Mouse (Mus musculus) gastrocnemius, adult 18-20 months (tissue): ENCODE measurements at regions not wholly inside any gene's neighbourhood (a gene's known extent, or its start where the extent isn't known, plus 50 kb on each side); places are given as distances from the start of the nearest gene placed in this dataset.

Experiments
- DNase-seq: peaks from one replicate; pipeline ENCODE4 v3.0.0; 2021; ENCODE audit warnings: low spot score

DNA sequence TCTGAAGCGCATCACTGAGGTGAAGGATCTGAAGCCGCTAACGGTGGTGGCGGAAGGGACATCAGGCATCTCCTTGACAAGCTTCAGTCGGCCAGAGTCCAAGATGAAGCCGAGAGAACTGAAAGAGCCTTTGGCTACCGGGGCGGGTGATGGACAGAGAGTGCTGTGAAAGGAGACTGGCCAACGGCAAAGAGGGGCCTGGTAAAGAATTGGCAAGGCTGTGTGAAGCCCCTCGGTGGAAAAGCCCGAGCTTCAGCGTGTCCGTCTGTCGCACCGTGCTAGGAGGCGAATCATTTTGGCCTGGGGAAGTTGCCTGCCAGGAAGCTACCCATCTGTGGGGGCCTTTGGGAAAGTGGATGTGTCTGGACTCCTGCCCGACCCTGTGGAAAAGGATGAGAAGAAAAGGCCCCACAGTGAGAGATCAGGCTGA lies 74.6 kb upstream of the Ankrd55 start:
- no peak for DNase-seq

DNA sequence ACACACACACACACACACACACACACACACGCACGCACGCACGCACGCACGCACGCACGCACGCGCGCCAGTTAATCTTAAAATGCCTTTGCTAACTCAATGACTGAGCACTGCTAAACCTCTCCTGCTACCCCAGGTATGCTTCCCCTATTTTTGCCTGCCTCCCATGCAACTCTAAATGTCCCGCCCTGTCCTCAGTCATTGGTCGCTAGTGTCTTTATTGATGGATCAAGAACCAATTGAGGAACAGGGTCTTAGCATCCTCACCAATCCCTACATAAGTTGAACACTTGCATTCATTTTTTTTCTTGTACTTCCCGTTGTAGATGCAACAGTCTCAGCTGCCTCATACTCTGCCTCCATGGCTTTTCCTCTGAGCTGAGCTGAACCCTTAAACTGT lies 72.2 kb upstream of the Ankrd55 start:
- DNase-seq: no peak

DNA sequence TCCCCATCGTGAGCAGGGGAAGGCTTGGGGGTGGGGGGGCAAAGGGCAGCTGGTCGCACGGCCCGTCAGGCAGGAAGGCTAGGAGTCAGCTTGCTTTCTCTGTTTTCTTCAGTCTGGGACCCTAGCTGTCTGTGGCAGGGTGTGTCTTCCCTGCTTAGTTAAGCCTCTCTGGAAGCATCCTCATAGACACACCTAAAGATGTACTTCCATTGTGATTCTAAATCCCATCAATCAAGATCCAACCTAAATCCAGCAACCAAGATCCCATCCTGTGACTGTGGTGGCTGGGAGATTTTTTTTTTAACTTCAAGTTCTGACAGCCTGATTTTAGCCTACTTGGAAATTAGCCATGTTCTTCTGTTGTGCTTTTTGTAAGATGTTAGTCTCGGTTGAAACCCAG lies 69.9 kb upstream of the Ankrd55 start:
- no peak for DNase-seq

DNA sequence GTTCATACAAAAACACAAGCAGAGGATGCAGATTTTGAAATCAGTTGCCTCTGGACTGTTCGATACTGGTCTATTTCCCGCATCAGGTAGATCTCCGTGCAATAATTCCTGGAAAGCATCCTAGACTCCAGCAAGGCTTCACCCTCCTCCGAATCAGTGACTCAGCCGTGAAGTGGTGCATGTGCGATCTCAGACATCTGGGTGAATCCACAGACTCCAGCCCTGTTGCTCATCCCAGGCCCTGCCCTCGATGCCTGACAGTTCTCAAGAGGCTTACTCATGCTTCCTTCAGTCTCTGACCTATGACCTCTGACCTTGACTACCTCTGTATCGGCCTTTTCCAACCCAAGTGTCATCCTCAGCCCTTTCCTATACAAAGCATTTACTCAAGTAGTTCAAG lies 68.1 kb upstream of the Ankrd55 start:
- DNase-seq: no peak

DNA sequence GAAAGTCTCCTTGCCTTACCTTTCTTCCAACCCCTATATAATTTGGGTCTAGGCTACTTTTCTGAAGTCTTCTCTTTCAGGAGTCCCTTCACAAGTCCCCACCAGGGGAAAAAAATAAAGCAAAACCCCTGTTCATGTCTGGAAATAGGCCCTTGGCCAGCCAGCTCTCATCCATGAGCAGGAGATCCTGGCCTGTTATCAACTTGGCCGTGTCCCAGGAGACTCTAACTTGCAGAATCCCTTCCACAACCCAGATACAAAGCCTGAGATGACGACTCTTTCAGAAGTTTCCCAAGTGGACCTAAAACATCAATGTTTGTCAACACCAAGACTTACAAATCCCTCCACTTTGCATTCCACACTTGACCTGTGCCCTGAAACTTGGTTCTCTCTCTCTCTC lies 64.6 kb upstream of the Ankrd55 start:
- DNase-seq: no peak

DNA sequence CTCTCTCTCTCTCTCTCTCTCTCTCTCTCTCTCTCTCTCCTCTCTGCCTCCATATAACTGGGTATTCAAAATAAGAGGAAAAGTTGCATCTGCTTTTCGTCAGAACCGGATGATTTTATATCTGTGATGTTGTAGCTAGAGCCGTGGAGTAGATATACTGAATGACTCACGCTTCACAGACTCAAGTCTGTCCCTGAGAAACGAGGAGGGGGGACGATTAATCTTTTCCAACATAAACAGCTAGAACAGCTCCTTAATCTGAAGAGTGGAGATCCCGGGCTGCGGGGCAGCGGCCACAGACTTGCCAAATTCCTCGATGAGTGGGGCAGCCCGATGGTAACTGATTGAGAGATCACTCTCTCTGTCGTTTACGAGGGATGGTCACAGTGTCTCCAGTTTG lies 60.5 kb upstream of the Ankrd55 start:
- DNase-seq: no peak

DNA sequence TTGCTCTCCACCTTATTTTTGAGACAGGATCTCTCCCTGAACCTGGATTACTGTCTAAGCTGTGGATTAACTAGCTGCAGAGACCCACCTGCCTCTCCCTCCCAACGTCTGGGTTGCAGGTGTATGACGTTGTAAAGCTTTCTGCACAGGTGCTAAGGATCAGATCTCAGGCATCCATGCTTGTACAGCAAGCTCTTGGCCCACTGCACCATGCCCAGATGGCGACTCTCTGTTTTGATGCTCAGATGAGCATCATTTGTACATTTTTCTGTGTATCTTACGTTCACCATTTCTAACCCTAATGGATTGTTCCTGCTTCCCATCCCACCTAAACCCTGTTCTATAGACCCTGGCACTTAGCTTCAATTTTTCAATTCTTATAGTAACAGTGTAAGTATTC lies 59.4 kb upstream of the Ankrd55 start:
- no peak for DNase-seq

DNA sequence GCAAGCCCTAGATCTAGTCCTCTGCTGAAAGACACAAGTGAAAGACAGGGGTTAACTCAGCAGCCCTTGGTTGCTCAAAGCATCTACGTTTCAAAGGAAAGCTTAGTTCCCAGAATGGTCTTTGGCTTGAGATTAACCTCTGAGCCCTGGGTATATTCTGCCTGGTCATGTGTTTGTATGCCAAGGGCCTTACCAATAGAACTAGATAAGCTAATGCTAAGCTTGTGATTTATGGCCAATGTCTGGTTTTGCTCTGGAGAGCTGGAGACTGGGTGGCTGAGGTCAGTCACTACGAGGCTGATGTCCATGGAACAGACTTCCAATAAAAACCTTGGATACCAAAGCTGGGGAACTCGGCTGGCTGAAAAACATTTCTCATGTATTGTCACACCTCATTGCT lies 58.1 kb upstream of the Ankrd55 start:
- DNase-seq: no peak

DNA sequence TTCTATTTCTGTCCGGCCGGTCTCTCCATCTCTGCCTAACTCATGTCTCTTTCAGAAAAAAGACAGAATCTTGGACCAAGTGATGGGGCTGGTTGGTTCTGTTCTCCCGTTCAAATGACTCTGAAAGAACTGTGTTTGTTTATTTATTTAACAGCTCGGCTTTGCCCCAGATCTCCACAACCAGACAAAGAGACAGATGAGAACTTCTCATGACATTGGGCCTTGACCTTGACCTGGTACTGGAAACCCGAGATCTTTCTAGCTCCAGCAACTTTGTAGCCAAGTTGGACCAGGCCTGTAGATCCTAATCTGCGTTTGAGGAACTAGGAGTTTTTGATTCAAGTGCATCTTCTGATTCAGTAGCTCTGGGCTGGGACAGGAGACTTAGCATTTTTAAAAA lies 53.6 kb upstream of the Ankrd55 start:
- DNase-seq: no peak

DNA sequence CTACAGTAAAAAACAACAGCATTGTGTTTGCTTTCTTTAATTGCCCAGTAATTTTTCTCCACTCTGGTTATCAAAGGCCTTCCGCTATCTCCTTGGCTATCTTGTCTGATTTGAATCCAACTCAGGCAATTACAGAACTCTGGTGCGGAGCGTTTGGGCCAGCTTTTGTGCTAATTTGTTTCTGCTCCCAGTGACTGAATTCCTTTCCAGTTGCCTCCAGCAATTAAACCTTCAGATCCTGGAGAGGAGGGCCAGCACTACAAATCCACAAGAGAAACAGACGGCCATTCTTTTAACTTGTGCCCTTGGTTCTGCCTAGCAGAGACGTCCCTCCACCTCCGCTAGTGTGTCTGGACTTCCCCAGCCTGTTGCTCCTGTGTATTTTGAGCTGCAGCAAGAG lies 51.3 kb upstream of the Ankrd55 start:
- no peak for DNase-seq

DNA sequence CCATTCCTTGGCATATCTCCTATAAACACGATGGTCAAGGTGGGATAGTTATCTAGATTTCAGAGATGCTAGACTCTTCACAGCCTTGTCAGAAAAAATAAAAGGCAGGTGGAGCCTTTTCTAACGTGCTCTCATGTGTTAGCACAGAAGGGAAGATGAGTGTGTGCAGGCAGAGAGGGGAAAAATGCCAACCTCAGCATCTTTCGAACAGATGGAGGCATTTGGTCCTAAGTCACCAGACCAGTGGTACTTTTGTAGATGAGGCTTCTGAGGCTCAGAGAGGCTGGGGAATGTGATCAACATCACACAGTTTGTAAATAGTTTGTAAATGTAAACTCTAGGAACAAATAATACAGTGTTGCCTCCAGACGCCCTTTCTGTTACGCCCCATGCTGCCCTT lies 50.9 kb upstream of the Ankrd55 start:
- no peak for DNase-seq

DNA sequence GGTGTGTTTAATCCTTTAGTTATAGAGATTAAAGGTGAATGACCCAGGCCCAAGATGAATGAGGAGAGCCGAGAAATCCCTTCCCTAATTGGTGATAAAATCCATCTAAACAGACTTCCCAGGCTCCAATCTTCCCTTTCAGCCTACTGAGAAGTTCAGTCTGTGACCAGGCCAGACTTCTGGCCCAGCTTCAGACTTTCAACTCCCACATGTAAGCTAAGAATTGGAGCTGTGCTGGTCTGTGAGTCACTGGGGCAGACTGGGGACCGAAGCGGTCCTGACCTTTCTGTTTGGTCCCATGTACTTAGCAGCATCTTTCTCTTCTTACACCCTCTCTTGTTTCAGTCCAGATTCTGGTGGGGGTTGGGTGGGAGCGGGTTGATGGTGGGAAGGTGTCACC lies 50.3 kb upstream of the Ankrd55 start:
- no peak for DNase-seq
